Mouse (Mus musculus) liver, adult 2 months (tissue): ENCODE measurements around the gene Pcx.

Source experiments
- CTCF ChIP-seq: fragments of 200-500 bp; IDR thresholded peaks from 2 replicates; pipeline ENCODE4 v1.5.1; 2011; ENCODE audit warnings: low read depth, low read length, control low read depth
- POLR2A ChIP-seq: fragments of 200-500 bp; IDR thresholded peaks from 2 replicates; pipeline ENCODE4 v1.6.1; 2011; ENCODE audit warnings: low read length, control low read depth; ENCODE audit not compliant: insufficient read depth; ENCODE audit errors: extremely low read depth

GRCm38 (mm10) chr19:4473549-4473948 is 36.7 kb upstream of the Pcx start:
- TF ChIP-seq CTCF (no peak), POLR2A (no peak)
